Mouse (Mus musculus) neural tube, embryonic 11.5 days (tissue): Measurements from ENCODE around the gene App. TPM values are rescaled to one million over a fixed set of nuclear protein-coding genes. Genes with fewer than 3 reads are reported as not detected.

Source experiments
- ATAC-seq: fragments of 200-750 bp; cut with Nextera tagmentation; 2 replicates; pipeline ENCODE4 v1.8.0; 2017; ENCODE audit warnings: moderate number of reproducible peaks, mild to moderate bottlenecking, moderate TSS enrichment, moderate library complexity; ENCODE audit not compliant: insufficient read depth, low FRiP score, low TSS enrichment
- DNase-seq: peaks from one replicate; pipeline ENCODE4 v3.0.0-alpha.2; 2015; ENCODE audit warnings: low spot score
- H3K27ac ChIP-seq: fragments of 300-500 bp; sonication (generic); 2 replicates; pipeline ENCODE4 v1.5.1; 2014; ENCODE audit warnings: low read depth, mild to moderate bottlenecking, low read length
- H3K27me3 ChIP-seq: fragments of 300-500 bp; sonication (generic); 2 replicates; pipeline ENCODE4 v1.6.1; 2014; ENCODE audit warnings: mild to moderate bottlenecking, low read length, mixed read lengths; ENCODE audit not compliant: control insufficient read depth, insufficient read depth
- H3K36me3 ChIP-seq: fragments of 300-500 bp; sonication (generic); 2 replicates; pipeline ENCODE4 v1.6.1; 2014; ENCODE audit warnings: mild to moderate bottlenecking, low read length, moderate library complexity, mixed read lengths; ENCODE audit not compliant: control insufficient read depth, insufficient read depth
- H3K4me1 ChIP-seq: fragments of 300-500 bp; sonication (generic); 2 replicates; pipeline ENCODE4 v1.6.1; 2014; ENCODE audit warnings: low read length, mixed read lengths; ENCODE audit not compliant: control insufficient read depth, insufficient read depth
- H3K4me2 ChIP-seq: fragments of 300-500 bp; sonication (generic); 2 replicates; pipeline ENCODE4 v1.6.1; 2014; ENCODE audit warnings: low read depth, mild to moderate bottlenecking, moderate library complexity
- H3K4me3 ChIP-seq: fragments of 300-500 bp; sonication (generic); 2 replicates; pipeline ENCODE4 v1.5.1; 2014; ENCODE audit warnings: low read depth, low read length
- H3K9ac ChIP-seq: fragments of 300-500 bp; sonication (generic); 2 replicates; pipeline ENCODE4 v1.6.1; 2014; ENCODE audit warnings: mild to moderate bottlenecking, low read length
- H3K9me3 ChIP-seq: fragments of 300-500 bp; sonication (generic); 2 replicates; pipeline ENCODE4 v1.6.1; 2016; ENCODE audit warnings: low read length; ENCODE audit not compliant: control insufficient read depth
- WGBS: fragments of 180-500 bp; shearing (Covaris S2); extraction: QIAGEN DNeasy Blood & Tissue Kit; methylation state at CpG from one replicate; pipeline ENCODE4 v1.1.7; 2014; 5-methylcytosine and 5-hydroxymethylcytosine counted together
- polyA plus RNA-seq: library from polyadenylated mRNA; unstranded; fragments of >200 nt; fragmentation: Nextera tagmentation; extraction: Ambion mirVana; gene quantifications from 2 replicates; pipeline ENCODE4 v1.2.1, GENCODE M21; 2014

Gene App
- polyA plus RNA-seq, 1 experiment from 2014 or later: 210 TPM

DNA sequence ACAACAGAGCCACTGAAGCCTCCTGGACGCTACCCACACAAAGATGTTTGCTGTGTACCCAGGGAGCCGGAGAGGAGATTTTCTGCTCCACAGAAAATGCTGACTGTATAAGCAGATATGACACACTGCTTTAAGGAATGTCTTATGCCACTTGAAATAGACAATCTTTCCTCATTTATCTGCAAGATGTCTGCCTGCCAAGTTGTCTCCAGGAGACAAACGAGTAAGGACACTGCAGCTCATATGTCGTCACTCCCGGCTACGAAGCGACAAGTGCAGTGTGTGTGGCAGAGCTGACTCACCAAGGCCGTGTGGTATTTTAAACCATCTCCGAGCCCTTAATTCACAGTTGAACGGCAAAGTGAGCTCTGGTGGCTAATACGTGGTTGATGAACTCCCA lies 36.2 kb downstream of the App start:
- no peak for DNase-seq
- Histone ChIP-seq H3K9me3 (no peaks in the 10 kb centered on the region), H3K4me3 (no peak overlapping the region), H3K27ac (no peak overlapping the region), H3K27me3 (no peaks in the 10 kb centered on the region), H3K36me3 (no peaks in the 10 kb centered on the region), H3K4me1 (peaks cover 4% of the 10 kb centered on the region; the same call in 1 of the 2 replicates), H3K4me2 (no peak overlapping the region), H3K9ac (no peak overlapping the region)
- 75% methylated on average over 11 of the region's 11 CpGs for whole genome bisulfite sequencing
- no peak for ATAC-seq

DNA sequence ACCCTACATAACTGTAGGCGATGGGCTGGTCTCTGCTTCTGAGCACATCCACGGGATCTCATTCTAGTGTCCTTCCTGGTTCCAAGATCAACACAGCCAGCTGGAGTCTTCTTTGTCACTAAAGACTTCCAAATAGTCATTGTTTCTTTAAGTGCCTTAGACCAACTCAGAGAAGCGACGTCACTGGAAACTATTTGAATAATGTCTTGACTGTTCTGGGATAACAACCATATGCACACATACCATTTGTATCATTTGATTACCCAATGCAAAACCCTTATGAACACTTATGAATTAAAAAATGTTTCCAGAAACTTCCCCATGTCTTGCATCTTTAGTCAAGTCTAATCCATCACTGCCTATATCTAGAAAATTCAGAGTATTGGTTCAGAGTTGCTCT lies 37.5 kb downstream of the App start:
- no peaks in the 10 kb centered on the region for H3K36me3 ChIP-seq
- no peak overlapping the region for H3K9ac ChIP-seq
- no peak overlapping the region for H3K4me3 ChIP-seq
- ATAC-seq: no peak
- H3K27me3 ChIP-seq: no peaks in the 10 kb centered on the region
- no peaks in the 10 kb centered on the region for H3K9me3 ChIP-seq
- no peak for DNase-seq
- H3K4me1 ChIP-seq: peaks cover 4% of the 10 kb centered on the region; the same call in 1 of the 2 replicates
- no peak overlapping the region for H3K27ac ChIP-seq
- H3K4me2 ChIP-seq: no peak overlapping the region
- WGBS: 78% methylated on average over 4 of the region's 4 CpGs

DNA sequence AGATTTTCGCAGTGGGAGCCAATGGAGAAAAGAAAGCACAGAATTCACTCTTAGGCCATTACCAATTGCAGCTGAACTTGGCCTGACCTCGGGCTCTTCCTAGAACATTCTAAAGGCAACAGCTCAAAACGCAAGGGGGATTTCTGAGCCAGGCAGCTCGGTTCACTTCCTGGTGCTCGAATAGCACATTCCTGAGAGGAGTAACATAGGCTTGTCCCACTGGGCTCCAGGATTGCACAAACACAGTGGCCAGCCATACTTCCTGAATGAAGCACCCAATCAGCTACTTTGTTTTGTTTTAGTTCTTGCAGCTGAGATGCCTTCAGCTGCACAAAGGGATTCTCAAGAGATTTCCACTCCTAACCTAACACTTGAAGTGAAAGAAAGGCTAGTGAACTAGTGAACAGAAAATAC lies 40.1 kb downstream of the App start:
- ATAC-seq (no peak), DNase-seq (peak; percentile 53)
- H3K4me2 ChIP-seq: no peak overlapping the region
- H3K9ac ChIP-seq: no peak overlapping the region
- WGBS: 56% methylated on average over 5 of the region's 5 CpGs
- peaks cover 14% of the 10 kb centered on the region for H3K4me1 ChIP-seq
- no peak overlapping the region for H3K4me3 ChIP-seq
- H3K36me3 ChIP-seq: no peaks in the 10 kb centered on the region
- no peaks in the 10 kb centered on the region for H3K9me3 ChIP-seq
- no peak overlapping the region for H3K27ac ChIP-seq
- H3K27me3 ChIP-seq: no peaks in the 10 kb centered on the region

DNA sequence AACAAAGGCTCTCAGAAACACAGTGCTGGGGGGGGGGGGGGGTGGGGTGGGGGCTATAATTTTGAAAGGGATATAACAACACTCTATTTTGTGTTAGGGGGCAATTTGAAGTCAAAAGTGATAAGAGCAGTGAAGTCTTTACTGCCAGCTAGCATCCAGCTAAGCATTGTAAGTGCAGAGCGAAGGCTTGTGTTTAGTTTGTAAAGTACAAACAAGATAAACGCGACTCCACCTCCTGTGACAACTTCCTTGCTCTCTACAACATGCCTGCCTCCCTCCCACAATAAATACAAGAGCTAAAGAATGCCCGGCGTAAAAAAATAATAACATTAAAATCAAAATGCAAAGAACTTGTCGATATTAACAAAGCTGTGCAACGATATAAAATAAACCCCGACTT lies 40.5 kb downstream of the App start:
- ATAC-seq (no peak), DNase-seq (no peak)
- Histone ChIP-seq H3K36me3 (no peaks in the 10 kb centered on the region), H3K4me2 (no peak overlapping the region), H3K27me3 (no peaks in the 10 kb centered on the region), H3K27ac (no peak overlapping the region), H3K4me3 (no peak overlapping the region), H3K9me3 (no peaks in the 10 kb centered on the region), H3K4me1 (peaks cover 14% of the 10 kb centered on the region), H3K9ac (no peak overlapping the region)
- WGBS: 81% methylated on average over 8 of the region's 8 CpGs

DNA sequence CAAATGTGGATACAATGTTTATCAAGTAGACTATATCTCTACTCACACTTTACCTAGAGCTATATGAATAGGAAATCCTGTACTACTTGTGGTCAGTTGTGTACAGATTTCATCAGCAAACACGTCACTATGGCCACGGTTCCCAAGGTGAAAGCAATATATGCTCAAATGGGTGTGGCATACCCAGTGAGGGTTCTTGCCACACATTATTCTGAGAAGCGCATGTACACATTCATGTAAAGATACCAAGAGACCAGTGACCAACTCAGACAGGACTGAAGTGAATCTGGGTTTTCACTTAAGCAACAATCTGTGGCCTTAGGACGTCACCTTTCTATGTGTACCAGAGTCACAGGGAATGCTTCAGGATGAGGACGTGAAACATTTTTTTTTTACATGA lies 41.4 kb downstream of the App start:
- DNase-seq (no peak), ATAC-seq (no peak)
- Histone ChIP-seq H3K27ac (no peak overlapping the region), H3K36me3 (no peaks in the 10 kb centered on the region), H3K9me3 (no peaks in the 10 kb centered on the region), H3K4me2 (no peak overlapping the region), H3K27me3 (no peaks in the 10 kb centered on the region), H3K4me3 (no peak overlapping the region), H3K9ac (no peak overlapping the region), H3K4me1 (peaks cover 14% of the 10 kb centered on the region)
- WGBS: 89% methylated on average over 5 of the region's 5 CpGs

DNA sequence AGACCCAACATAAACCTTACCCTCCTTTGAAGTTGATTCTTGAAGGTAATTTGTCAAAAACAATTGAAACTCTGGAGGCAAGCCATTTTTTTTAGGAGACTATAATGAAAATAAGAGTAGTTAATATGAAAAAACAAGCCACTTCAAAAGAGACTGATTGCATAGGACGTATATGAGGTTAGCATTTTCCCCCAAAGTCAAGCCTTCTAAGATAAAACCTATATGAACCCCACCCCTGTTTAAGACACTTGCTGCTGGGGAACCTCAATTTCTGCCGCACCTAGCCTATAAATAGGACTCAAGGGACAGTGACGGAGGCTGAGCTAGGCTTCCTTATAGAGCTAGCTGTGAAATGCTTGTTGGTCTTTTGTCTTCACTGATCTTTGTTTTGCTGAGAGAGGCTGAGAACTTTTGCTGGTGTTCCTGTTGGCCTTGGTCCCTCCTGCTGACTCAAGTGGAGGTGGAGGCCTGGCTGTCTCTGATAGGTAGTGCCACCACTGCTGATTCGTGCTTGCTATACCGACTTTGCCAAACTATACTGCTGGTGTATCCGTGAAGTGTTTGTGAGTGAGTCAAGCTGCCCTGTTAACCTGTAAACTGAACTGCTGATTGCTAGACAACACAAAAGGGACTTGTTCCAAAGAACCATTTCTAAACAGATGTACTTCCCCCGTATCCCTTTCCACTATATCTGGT lies 42.6 kb downstream of the App start:
- Histone ChIP-seq H3K27ac (no peak overlapping the region), H3K36me3 (no peaks in the 10 kb centered on the region), H3K4me2 (no peak overlapping the region), H3K4me3 (no peak overlapping the region), H3K9ac (no peak overlapping the region), H3K27me3 (no peaks in the 10 kb centered on the region), H3K4me1 (peaks cover 14% of the 10 kb centered on the region), H3K9me3 (no peaks in the 10 kb centered on the region)
- no peak for ATAC-seq
- no peak for DNase-seq
- WGBS: 87% methylated on average over 7 of the region's 7 CpGs

DNA sequence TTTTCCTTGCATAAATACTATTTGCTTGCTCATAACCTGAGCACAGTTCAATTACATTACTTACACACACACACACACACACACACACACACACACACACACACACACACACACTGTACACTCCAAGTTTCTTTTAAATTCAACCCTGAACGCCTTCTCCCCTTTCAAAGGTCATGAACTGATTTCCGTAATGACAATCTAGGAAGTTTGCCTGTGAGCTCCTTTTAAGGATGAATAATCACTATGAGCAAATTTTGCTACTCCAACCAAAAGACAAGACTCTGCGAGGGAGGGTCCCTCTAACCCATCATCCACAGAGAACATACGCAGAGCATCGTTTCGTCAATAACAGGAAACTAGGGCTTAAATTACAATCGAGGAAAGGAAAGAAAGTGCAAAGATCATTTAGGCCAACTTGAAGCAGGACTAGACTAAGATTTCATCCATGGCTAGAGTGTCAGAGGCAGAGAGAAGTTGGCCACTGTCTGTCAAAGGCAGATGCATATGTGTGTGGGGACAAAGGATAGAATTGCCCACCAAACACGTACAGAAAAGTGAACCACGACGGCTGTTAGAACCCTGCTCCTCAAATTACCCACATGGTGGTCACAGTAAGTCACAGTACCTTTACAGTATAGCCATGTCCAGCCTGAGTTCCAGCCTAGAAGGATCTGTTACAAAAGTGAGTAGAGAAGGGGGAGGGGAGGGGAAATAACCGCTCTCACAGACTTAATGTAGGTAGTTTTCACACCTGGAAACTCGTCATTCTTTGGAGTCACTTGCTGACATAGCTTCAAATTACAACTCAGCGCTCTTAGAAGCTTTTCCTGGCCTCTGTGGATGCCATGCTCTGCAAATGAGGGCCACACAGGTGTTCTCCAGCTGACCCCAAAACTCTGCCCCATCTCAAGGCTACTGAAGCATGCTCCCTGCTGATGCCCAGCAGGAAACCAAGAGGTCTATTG lies 44.6 kb downstream of the App start:
- Histone ChIP-seq H3K4me2 (no peak overlapping the region), H3K27ac (0 out of 2 replicates have a peak overlapping the region, but pooled peaks have one; percentile 11), H3K9ac (no peak overlapping the region), H3K4me1 (peaks cover 14% of the 10 kb centered on the region), H3K4me3 (no peak overlapping the region), H3K36me3 (no peaks in the 10 kb centered on the region; the same call in 1 of the 2 replicates), H3K27me3 (no peaks in the 10 kb centered on the region), H3K9me3 (no peaks in the 10 kb centered on the region)
- ATAC-seq (no peak), DNase-seq (peak; percentile 46)
- 36% methylated on average over 13 of the region's 13 CpGs for WGBS

DNA sequence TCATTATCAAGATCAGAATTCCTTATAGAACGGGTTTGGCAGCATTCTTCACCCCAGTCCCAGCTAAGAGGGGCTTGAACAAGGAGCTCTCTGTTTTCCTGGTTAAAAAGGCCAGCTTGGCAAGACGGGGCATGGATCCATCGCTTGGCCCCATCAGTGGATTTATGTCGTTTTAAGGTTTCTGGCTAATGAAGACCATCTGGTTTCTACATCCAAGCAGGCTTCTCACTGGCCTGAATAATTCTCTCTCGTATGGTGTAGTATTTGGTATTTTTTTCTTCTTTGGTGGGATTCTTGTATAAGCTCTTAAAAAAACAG lies 45.3 kb downstream of the App start:
- DNase-seq: peak; percentile 21
- Histone ChIP-seq H3K9me3 (no peaks in the 10 kb centered on the region), H3K27me3 (no peaks in the 10 kb centered on the region), H3K36me3 (no peaks in the 10 kb centered on the region; the same call in 1 of the 2 replicates), H3K9ac (no peak overlapping the region), H3K4me3 (no peak overlapping the region), H3K4me1 (peaks cover 14% of the 10 kb centered on the region), H3K27ac (peak overlapping the region; percentile 69), H3K4me2 (no peak overlapping the region)
- no peak for ATAC-seq
- 34% methylated on average over 5 of the region's 5 CpGs for WGBS
